Mouse (Mus musculus) spleen, adult 2 months (tissue): ENCODE measurements at regions not wholly inside any gene's neighbourhood (a gene's known extent, or its start where the extent isn't known, plus 50 kb on each side); places are given as distances from the start of the nearest gene placed in this dataset.

Experiments
- CTCF ChIP-seq: fragments of 200-500 bp; IDR thresholded peaks from 2 replicates; pipeline ENCODE4 v1.5.1; 2011; ENCODE audit warnings: mild to moderate bottlenecking, inconsistent platforms; ENCODE audit not compliant: insufficient read depth, insufficient read length, insufficient replicate concordance; ENCODE audit errors: extremely low read depth
- POLR2A ChIP-seq: fragments of 200-500 bp; IDR thresholded peaks from 2 replicates; pipeline ENCODE4 v1.6.1; 2011; ENCODE audit warnings: low read depth, low read length, inconsistent platforms

GRCm38 (mm10) chr5:74927543-74927942, 117.0 kb downstream of the Chic2 start:
- TF ChIP-seq CTCF (no peak), POLR2A (no peak)
